Mouse (Mus musculus): ENCODE measurements around the gene Adgrl4. TPM values are rescaled to one million over a fixed set of nuclear protein-coding genes. Genes with fewer than 3 reads are reported as not detected.

Adgrl4 gene
- polyA plus RNA-seq, 1 experiment from 2014 or later: 11.9 TPM

- Histone ChIP-seq H3K9me3 (no peaks in the 10 kb centered on the region), H3K36me3 (no peaks in the 10 kb centered on the region), H3K4me2 (no peak overlapping the region), H3K27ac (replicated peaks) (no peak overlapping the region), H3K4me1 (replicated peaks) (no peaks in the 10 kb centered on the region), H3K4me3 (no peak overlapping the region), H3K9ac (no peak overlapping the region), H3K27me3 (no peaks in the 10 kb centered on the region)
- WGBS: 48% methylated on average over 5 of the region's 5 CpGs
- ATAC-seq (ENCODE audit: low read depth): no peak
Observed at GRCm38 (mm10) chr3:151551002-151551401, 113.3 kb downstream of the Adgrl4 start.

DNA sequence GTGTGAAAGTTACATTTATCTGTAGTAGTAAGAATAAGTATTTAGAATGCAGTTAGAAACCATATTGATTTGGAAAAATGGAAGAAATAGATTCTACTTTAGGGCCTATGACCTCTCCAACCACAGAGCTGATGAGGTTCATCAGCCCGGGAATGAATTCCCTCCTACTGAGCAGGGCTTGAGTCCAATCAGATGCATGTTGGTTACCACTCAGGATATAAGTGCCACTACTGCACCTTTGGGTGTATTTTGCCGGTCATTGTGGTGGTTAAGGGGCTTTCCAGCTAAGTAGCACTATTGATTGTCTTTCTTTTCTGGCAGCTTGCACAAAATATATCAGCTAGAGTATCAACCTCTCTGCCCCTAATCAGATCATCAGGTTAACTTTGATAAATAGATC, 118.9 kb downstream of the Adgrl4 start:
- no peaks in the 10 kb centered on the region for H3K9me3 ChIP-seq
- H3K4me1 ChIP-seq (replicated peaks): no peaks in the 10 kb centered on the region
- no peak overlapping the region for H3K9ac ChIP-seq
- no peaks in the 10 kb centered on the region for H3K36me3 ChIP-seq
- H3K27ac ChIP-seq (replicated peaks): no peak overlapping the region
- H3K4me3 ChIP-seq: no peak overlapping the region
- no peak for ATAC-seq (ENCODE audit: low read depth)
- H3K4me2 ChIP-seq: no peak overlapping the region
- 71% methylated on average over 2 of the region's 2 CpGs for WGBS
- H3K27me3 ChIP-seq: no peaks in the 10 kb centered on the region

GRCm38 (mm10) chr3:151557125-151557524, 119.4 kb downstream of the Adgrl4 start:
- H3K36me3 ChIP-seq: no peaks in the 10 kb centered on the region
- no peaks in the 10 kb centered on the region for H3K4me1 ChIP-seq (replicated peaks)
- H3K4me2 ChIP-seq: no peak overlapping the region
- H3K9ac ChIP-seq: no peak overlapping the region
- no peak overlapping the region for H3K4me3 ChIP-seq
- no peak overlapping the region for H3K27ac ChIP-seq (replicated peaks)
- 66% methylated on average over 2 of the region's 2 CpGs for WGBS
- ATAC-seq (ENCODE audit: low read depth): no peak
- H3K9me3 ChIP-seq: no peaks in the 10 kb centered on the region
- no peaks in the 10 kb centered on the region for H3K27me3 ChIP-seq

DNA sequence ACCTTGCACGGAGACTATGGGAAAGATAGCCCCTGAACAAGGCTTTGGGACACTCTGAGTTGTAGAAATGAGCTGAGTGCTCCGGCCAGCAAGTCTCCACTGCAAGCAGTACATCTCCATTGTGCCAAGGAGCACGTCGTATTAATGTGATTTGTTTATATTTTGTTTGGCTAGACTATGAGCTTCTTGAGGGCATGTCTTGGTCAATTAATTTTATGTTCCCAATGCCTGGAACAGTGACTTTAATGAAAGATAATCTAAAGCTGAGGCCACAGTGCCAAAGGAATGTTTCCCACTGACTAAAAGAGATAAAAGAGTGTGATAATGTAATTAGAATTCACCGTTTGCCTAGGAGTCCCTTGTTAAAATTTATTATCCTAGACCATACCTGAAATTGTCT, 119.9 kb downstream of the Adgrl4 start:
- H3K27ac ChIP-seq (replicated peaks): no peak overlapping the region
- no peaks in the 10 kb centered on the region for H3K36me3 ChIP-seq
- H3K9ac ChIP-seq: no peak overlapping the region
- no peaks in the 10 kb centered on the region for H3K9me3 ChIP-seq
- H3K4me3 ChIP-seq: no peak overlapping the region
- no peak overlapping the region for H3K4me2 ChIP-seq
- ATAC-seq (ENCODE audit: low read depth): no peak
- no peaks in the 10 kb centered on the region for H3K27me3 ChIP-seq
- H3K4me1 ChIP-seq (replicated peaks): no peaks in the 10 kb centered on the region
- 60% methylated on average over 5 of the region's 5 CpGs for WGBS

DNA sequence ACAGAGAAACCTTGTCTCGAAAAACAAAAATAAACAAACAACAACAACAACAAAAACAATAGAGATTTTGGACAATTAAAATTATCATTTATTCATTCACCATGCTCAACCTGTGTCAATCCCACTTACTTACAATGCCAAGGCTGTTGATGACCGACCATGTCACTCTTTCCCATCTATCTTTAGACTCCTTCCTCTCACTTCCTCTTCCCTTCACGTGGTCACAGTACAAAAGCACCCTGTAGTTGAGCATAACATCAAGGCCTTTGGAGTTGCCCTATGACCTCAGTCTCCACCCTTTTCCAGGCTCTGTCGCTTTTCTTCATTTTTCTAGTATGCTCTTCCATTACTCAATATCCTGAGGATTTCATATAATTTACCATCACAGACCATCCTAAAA, 120.7 kb downstream of the Adgrl4 start:
- no peaks in the 10 kb centered on the region for H3K4me1 ChIP-seq (replicated peaks)
- H3K9me3 ChIP-seq: no peaks in the 10 kb centered on the region
- no peak overlapping the region for H3K27ac ChIP-seq (replicated peaks)
- no peak overlapping the region for H3K4me2 ChIP-seq
- H3K36me3 ChIP-seq: no peaks in the 10 kb centered on the region
- H3K9ac ChIP-seq: no peak overlapping the region
- no peak for ATAC-seq (ENCODE audit: low read depth)
- 70% methylated on average over 4 of the region's 4 CpGs for WGBS
- no peaks in the 10 kb centered on the region for H3K27me3 ChIP-seq
- no peak overlapping the region for H3K4me3 ChIP-seq

DNA sequence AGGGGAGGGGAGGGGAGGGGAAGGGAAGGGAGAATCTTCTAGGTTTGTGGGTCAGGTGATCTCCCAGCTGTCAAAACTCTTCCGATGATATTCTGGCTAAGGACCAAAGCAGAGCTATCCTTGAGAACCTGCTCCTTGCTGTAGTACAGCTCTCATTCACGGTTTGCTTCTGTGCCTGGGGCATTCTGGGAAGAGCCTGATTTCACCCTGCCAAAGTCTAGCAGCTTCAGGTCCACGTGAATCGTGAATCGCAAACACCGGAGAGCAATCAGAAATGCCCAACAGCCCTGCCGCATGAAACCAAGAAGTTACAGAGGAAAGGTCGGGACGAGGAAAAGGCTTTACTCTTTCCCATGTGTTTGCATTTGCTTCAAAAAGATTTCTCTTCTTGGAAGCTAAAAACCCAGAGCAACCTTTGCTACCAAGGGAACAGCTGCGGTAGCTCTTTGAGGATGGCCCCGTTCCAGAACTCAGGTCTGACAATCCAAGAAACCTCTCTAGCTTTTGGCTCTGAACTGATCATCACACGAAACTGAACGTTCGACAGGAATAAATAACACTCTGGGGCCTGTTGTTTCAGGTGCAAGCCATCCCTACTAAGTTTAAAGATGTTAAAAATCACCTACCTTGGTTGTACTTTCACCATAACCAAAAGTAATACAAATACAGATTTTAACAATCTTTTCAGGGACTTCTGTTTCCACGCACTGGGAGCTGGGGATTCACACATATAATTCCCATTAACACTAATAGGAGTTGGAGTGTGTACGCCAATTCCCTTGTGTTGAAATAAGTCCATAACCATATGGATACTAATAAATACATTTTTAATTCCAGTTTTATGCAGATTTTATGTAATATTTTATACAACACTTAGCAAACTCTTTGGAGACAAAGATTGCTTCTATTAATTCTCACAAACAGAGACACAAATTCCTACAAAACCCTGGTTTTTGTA, 128.3 kb downstream of the Adgrl4 start:
- 63% methylated on average over 16 of the region's 16 CpGs for WGBS
- Histone ChIP-seq H3K9ac (no peak overlapping the region), H3K27ac (replicated peaks) (no peak overlapping the region), H3K9me3 (no peaks in the 10 kb centered on the region), H3K4me2 (no peak overlapping the region), H3K4me3 (no peak overlapping the region), H3K4me1 (replicated peaks) (peaks cover 5% of the 10 kb centered on the region; the same call in 1 of the 2 replicates), H3K27me3 (no peaks in the 10 kb centered on the region), H3K36me3 (no peaks in the 10 kb centered on the region)
- no peak for ATAC-seq (ENCODE audit: low read depth)

DNA sequence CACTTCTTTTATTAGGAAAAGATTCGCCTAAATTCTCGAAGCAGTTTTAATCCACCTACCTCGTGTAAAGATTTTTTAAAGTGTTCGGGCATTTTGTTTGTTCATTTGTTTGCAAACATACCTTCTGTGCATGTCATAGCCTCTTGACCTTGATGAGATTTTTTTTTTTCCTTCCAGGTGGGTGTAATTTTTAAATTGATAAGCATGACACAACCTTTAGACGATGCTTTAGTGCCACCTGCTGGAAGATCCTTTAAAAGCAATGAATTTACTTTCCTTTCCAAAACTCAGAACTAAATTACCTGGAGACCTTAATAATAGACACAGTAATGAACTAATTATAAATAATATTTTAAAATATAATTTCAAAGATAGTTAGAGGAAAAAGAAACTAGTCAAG, 128.9 kb downstream of the Adgrl4 start:
- no peaks in the 10 kb centered on the region for H3K36me3 ChIP-seq
- H3K4me1 ChIP-seq (replicated peaks): peaks cover 5% of the 10 kb centered on the region; the same call in 1 of the 2 replicates
- 66% methylated on average over 5 of the region's 5 CpGs for WGBS
- no peak for ATAC-seq (ENCODE audit: low read depth)
- no peaks in the 10 kb centered on the region for H3K27me3 ChIP-seq
- no peaks in the 10 kb centered on the region for H3K9me3 ChIP-seq
- no peak overlapping the region for H3K9ac ChIP-seq
- H3K4me2 ChIP-seq: no peak overlapping the region
- no peak overlapping the region for H3K4me3 ChIP-seq
- no peak overlapping the region for H3K27ac ChIP-seq (replicated peaks)

- no peak overlapping the region for H3K27ac ChIP-seq (replicated peaks)
- H3K4me3 ChIP-seq: no peak overlapping the region
- no peak overlapping the region for H3K9ac ChIP-seq
Observed at GRCm38 (mm10) chr3:151567541-151567940, 129.9 kb downstream of the Adgrl4 start.

GRCm38 (mm10) chr3:151572089-151572488, 134.4 kb downstream of the Adgrl4 start:
- 91% methylated on average over 5 of the region's 5 CpGs for WGBS
- ATAC-seq (ENCODE audit: low read depth): no peak
- Histone ChIP-seq H3K4me3 (no peak overlapping the region), H3K27me3 (no peaks in the 10 kb centered on the region), H3K9ac (no peak overlapping the region), H3K4me1 (replicated peaks) (no peaks in the 10 kb centered on the region), H3K27ac (replicated peaks) (no peak overlapping the region), H3K36me3 (no peaks in the 10 kb centered on the region), H3K4me2 (no peak overlapping the region), H3K9me3 (no peaks in the 10 kb centered on the region)

More at GRCm38 (mm10) chr3:151567541-151567940, 129.9 kb downstream of the Adgrl4 start:
- H3K4me1 ChIP-seq (replicated peaks): peaks cover 5% of the 10 kb centered on the region; the same call in 1 of the 2 replicates
- H3K27me3 ChIP-seq: no peaks in the 10 kb centered on the region
- WGBS: 29% methylated on average over 3 of the region's 3 CpGs
- no peak overlapping the region for H3K4me2 ChIP-seq
- ATAC-seq (ENCODE audit: low read depth): no peak
- no peaks in the 10 kb centered on the region for H3K36me3 ChIP-seq
- H3K9me3 ChIP-seq: no peaks in the 10 kb centered on the region

- H3K27ac ChIP-seq (replicated peaks): no peak overlapping the region
- H3K9ac ChIP-seq: no peak overlapping the region
- H3K4me1 ChIP-seq (replicated peaks): no peaks in the 10 kb centered on the region
- H3K4me3 ChIP-seq: no peak overlapping the region
- no peaks in the 10 kb centered on the region for H3K9me3 ChIP-seq
- no peak overlapping the region for H3K4me2 ChIP-seq
- H3K27me3 ChIP-seq: no peaks in the 10 kb centered on the region
- 69% methylated on average over 7 of the region's 7 CpGs for WGBS
- no peaks in the 10 kb centered on the region for H3K36me3 ChIP-seq
- no peak for ATAC-seq (ENCODE audit: low read depth)
Observed at GRCm38 (mm10) chr3:151575292-151575691, 137.6 kb downstream of the Adgrl4 start.

DNA sequence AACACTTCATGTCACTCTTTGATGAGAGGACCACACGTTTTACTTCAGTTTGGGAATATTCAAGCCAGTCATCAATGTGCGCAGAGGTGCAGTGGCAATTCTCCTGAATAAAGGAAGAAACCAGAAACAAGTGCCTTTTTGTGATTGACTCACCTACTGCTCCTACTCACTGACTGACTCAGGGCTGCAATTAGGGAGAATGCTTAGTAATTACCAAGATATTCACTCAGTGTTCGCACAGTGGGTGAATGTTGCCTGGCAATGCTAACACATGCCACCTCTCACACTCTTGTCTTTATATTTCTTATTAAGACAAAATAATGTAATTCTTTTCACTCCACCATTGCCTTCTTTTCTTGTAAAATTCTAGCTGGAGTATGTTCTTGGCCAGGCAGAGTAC, 138.5 kb downstream of the Adgrl4 start:
- H3K27ac ChIP-seq (replicated peaks): no peak overlapping the region
- no peaks in the 10 kb centered on the region for H3K27me3 ChIP-seq
- H3K4me3 ChIP-seq: no peak overlapping the region
- H3K4me1 ChIP-seq (replicated peaks): no peaks in the 10 kb centered on the region
- no peak overlapping the region for H3K4me2 ChIP-seq
- 83% methylated on average over 3 of the region's 3 CpGs for WGBS
- H3K36me3 ChIP-seq: no peaks in the 10 kb centered on the region
- H3K9me3 ChIP-seq: no peaks in the 10 kb centered on the region
- ATAC-seq (ENCODE audit: low read depth): no peak
- no peak overlapping the region for H3K9ac ChIP-seq

DNA sequence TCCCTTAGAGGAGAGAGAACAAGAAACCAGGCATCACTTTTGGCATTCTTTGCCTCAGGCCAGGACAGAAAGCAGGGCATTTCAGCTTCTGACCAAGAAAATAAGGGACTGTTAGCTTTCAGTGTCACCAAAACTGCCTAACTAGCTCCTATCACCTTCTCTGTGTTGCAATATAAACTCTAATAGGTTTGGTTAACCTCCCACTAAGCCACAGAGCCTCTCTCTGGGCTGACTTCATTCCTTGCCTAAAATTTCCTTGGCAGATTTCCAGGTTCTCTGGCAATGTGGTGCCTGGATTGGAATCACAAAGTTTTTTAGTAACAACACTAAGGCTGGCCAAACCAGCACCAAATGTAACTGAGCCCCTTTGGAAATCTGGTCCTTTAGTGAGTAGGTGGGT, 154.2 kb downstream of the Adgrl4 start:
- H3K27me3 ChIP-seq: no peaks in the 10 kb centered on the region
- H3K9me3 ChIP-seq: no peaks in the 10 kb centered on the region
- H3K36me3 ChIP-seq: no peaks in the 10 kb centered on the region
- no peak for ATAC-seq (ENCODE audit: low read depth)
- no peak overlapping the region for H3K9ac ChIP-seq
- H3K4me1 ChIP-seq (replicated peaks): no peaks in the 10 kb centered on the region
- H3K27ac ChIP-seq (replicated peaks): no peak overlapping the region
- H3K4me2 ChIP-seq: no peak overlapping the region
- H3K4me3 ChIP-seq: no peak overlapping the region

Measured in neural tube, embryonic 13.5 days (tissue).